Mouse (Mus musculus) hindbrain, embryonic 14.5 days (tissue): Measurements from ENCODE around the gene Syce1l. TPM values are rescaled to one million over a fixed set of nuclear protein-coding genes. Genes with fewer than 3 reads are reported as not detected.

Source experiments
- ATAC-seq: fragments of 200-750 bp; cut with Nextera tagmentation; 2 replicates; pipeline ENCODE4 v1.8.0; 2017; ENCODE audit warnings: moderate number of reproducible peaks, mild to moderate bottlenecking, moderate TSS enrichment, moderate library complexity; ENCODE audit not compliant: low FRiP score
- DNase-seq: peaks from one replicate; pipeline ENCODE4 v3.0.0-alpha.2; 2015; ENCODE audit warnings: low spot score
- H3K27ac ChIP-seq: fragments of 300-500 bp; sonication (generic); 2 replicates; pipeline ENCODE4 v1.5.1; 2014; ENCODE audit warnings: mild to moderate bottlenecking, moderate library complexity
- H3K27me3 ChIP-seq: fragments of 300-500 bp; sonication (generic); 2 replicates; pipeline ENCODE4 v1.6.1; 2014; ENCODE audit warnings: mild to moderate bottlenecking, low read length, mixed read lengths; ENCODE audit not compliant: control insufficient read depth, insufficient read depth
- H3K36me3 ChIP-seq: fragments of 300-500 bp; sonication (generic); replicated peaks from 2 replicates; pipeline ENCODE4 v1.6.1; 2014; ENCODE audit not compliant: control insufficient read depth, insufficient read depth
- H3K4me1 ChIP-seq: fragments of 300-500 bp; sonication (generic); replicated peaks from 2 replicates; pipeline ENCODE4 v1.6.1; 2014; ENCODE audit warnings: antibody characterized with exemption, low read length, mixed read lengths; ENCODE audit not compliant: control insufficient read depth, insufficient read depth
- H3K4me2 ChIP-seq: fragments of 300-500 bp; sonication (generic); replicated peaks from 2 replicates; pipeline ENCODE4 v1.6.1; 2014; ENCODE audit warnings: mild to moderate bottlenecking, moderate library complexity
- H3K4me3 ChIP-seq: fragments of 300-500 bp; sonication (generic); replicated peaks from 2 replicates; pipeline ENCODE4 v1.5.1; 2014; ENCODE audit warnings: mild to moderate bottlenecking, low read length
- H3K9ac ChIP-seq: fragments of 300-500 bp; sonication (generic); 2 replicates; pipeline ENCODE4 v1.6.1; 2014
- H3K9me3 ChIP-seq: fragments of 300-500 bp; sonication (generic); 2 replicates; pipeline ENCODE4 v1.6.1; 2016; ENCODE audit warnings: low read length; ENCODE audit not compliant: control insufficient read depth
- WGBS: fragments of 180-500 bp; shearing (Covaris S2); extraction: QIAGEN DNeasy Blood & Tissue Kit; methylation state at CpG from one replicate; pipeline ENCODE4 v1.1.7; 2014; 5-methylcytosine and 5-hydroxymethylcytosine counted together
- polyA plus RNA-seq: library from polyadenylated mRNA; unstranded; fragments of >200 nt; fragmentation: Nextera tagmentation; extraction: Ambion mirVana; gene quantifications from 2 replicates; pipeline ENCODE4 v1.2.1, GENCODE M21; 2014

Syce1l gene
- not detected in 2 replicates for polyA plus RNA-seq

DNA sequence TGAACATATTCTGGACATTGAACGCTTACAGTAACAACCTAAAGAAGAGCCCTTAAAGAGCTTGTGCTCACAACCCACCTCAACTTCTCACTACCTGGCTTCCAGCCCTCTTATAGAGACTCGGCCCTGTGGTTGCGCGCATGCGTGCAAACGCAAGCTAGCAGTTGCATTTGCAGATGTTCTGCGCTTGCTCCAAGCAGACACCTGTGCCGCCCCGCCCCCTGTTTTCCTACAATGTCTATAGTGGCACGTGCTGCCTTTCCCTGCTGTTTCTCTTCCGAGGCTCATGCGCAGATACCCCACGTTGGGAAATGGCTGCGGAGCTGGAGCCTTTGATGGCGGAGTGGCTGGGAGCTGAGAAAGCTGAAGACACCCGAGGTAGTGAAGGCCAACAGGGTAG, at the start of gene Syce1l:
TSS of gene Syce1l (plus strand) at position 288 of the 400 bp plus-strand sequence.
- 96% methylated on average over 16 of the region's 16 CpGs for WGBS
- Histone ChIP-seq H3K27me3 (no peaks in the 10 kb centered on the region), H3K9me3 (no peaks in the 10 kb centered on the region), H3K4me3 (no peak within 1 kb of the TSS), H3K9ac (no peak within 1 kb of the TSS), H3K4me1 (no peaks in the 10 kb centered on the region), H3K27ac (no peak within 1 kb of the TSS), H3K36me3 (peaks cover 52% of the 10 kb centered on the region), H3K4me2 (no peak within 1 kb of the TSS)
- ATAC-seq: no peak
- DNase-seq: no peak

DNA sequence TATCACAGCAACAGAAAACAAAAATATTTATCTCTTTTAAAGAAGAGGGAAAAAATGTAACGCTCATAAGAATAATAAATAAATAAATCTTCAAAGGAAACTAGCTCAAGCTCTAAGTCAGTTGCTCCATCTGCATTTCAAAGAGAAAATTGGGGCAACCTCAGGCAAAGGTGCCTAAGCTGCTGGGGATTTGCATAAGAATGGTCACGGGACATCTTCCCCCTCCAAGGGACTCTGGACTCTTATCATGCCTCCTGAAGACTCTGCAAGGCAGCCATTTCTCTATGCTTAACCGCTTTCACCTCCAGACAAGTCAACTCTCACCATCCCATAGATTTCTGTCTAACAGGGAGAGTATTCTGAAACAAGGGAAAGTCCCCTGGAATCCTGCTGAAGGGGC, 44.6 kb upstream of the Syce1l start:
- Histone ChIP-seq H3K27me3 (no peaks in the 10 kb centered on the region), H3K9ac (no peak overlapping the region), H3K9me3 (no peaks in the 10 kb centered on the region), H3K27ac (no peak overlapping the region), H3K4me3 (no peak overlapping the region), H3K4me2 (no peak overlapping the region), H3K36me3 (no peaks in the 10 kb centered on the region), H3K4me1 (no peaks in the 10 kb centered on the region)
- 46% methylated on average over 3 of the region's 3 CpGs for WGBS
- DNase-seq (no peak), ATAC-seq (no peak)

GRCm38 (mm10) chr8:113632634-113633033, 10.4 kb upstream of the Syce1l start:
- ATAC-seq (no peak), DNase-seq (peak; percentile 82)
- Histone ChIP-seq H3K4me3 (no peak overlapping the region), H3K4me1 (peaks cover 17% of the 10 kb centered on the region), H3K9ac (no peak overlapping the region), H3K9me3 (no peaks in the 10 kb centered on the region), H3K27me3 (no peaks in the 10 kb centered on the region), H3K27ac (no peak overlapping the region), H3K36me3 (no peaks in the 10 kb centered on the region), H3K4me2 (no peak overlapping the region)
- WGBS: 11% methylated on average over 3 of the region's 3 CpGs

DNA sequence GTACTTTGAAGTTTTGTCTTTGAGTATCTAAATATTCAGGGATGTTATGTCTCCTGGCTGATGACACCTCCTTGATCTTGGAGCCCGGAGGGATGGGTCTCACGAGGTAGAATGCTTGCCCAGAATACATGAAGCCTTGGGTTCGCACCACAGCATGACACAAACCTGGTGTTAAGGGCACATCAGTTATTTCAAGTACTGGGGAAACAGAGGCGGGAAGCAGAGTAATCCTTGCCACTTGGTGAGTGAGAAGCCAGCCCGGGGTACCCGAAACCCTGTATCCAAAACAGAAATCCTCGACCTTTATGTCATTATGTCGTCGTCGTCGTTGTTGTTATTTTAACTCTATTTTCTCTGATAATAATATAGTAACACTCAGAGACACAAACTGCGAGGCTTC, 8.9 kb upstream of the Syce1l start:
- Histone ChIP-seq H3K4me2 (peak overlapping the region; percentile 58), H3K4me3 (peak overlapping the region; percentile 67), H3K36me3 (peaks cover 13% of the 10 kb centered on the region), H3K27me3 (no peaks in the 10 kb centered on the region), H3K9me3 (no peaks in the 10 kb centered on the region), H3K27ac (peak overlapping the region; percentile 89), H3K4me1 (peaks cover 17% of the 10 kb centered on the region), H3K9ac (peak overlapping the region; percentile 55)
- ATAC-seq: no peak
- WGBS: 37% methylated on average over 12 of the region's 12 CpGs
- DNase-seq: no peak

DNA sequence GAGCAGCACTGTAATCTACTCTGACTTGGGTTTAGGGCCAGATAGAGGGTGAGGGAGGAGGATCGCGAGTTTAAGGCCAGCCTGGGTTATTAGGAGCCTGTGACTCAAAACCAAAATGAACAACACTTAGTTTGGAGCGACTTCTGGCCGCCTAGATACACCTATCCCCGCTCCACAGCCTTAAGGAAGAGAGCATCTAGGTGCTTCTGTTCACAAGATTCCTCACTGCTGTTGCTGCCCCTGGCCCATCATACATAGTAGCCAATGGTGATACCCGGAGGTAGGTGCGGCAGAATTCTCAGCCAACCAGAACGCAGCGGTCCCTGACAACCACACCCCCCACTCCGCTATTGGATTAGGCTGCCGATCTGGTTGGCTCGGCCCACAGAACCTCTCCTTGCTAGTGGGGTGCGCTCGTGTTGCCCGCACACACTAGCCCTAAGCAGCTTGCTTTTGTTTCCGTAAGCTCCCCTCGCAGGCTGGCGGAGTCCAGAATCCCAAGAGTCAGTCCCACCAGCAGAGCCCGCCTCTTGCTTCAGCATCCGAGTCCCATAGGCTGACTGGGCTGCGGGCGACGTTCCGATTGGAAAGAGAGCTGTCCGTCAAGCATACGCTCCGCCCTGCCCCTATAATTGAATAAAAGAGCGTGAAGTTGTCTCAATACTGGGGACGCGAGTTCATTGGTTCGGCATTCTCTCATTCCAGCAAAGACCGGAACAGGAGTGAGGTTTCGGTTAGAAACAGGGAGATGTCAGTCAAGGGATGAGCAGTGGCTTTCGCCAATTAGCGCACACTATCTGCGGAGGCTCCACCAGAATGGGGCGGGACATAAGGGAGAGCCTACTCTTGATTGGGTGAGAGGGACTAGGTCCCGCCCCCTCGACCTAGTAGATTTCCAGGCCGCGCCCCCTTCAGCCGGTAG, 8.1 kb upstream of the Syce1l start, which contains the start of gene Mon1b:
TSS of gene Mon1b (plus strand) at position 918 of the 922 bp plus-strand sequence.
- peaks cover 21% of the 10 kb centered on the region for H3K36me3 ChIP-seq
- under 1% methylated on average over 42 of the region's 42 CpGs for WGBS
- peak within 1 kb of the TSS; percentile 67 for H3K4me3 ChIP-seq
- H3K9ac ChIP-seq: peak within 1 kb of the TSS; percentile 79
- DNase-seq (peak; percentile 97), ATAC-seq (peak; percentile 98)
- no peaks in the 10 kb centered on the region for H3K27me3 ChIP-seq
- peaks cover 17% of the 10 kb centered on the region for H3K4me1 ChIP-seq
- H3K27ac ChIP-seq: peak within 1 kb of the TSS; percentile 89
- peak within 1 kb of the TSS; percentile 100 for H3K4me2 ChIP-seq
- H3K9me3 ChIP-seq: no peaks in the 10 kb centered on the region

DNA sequence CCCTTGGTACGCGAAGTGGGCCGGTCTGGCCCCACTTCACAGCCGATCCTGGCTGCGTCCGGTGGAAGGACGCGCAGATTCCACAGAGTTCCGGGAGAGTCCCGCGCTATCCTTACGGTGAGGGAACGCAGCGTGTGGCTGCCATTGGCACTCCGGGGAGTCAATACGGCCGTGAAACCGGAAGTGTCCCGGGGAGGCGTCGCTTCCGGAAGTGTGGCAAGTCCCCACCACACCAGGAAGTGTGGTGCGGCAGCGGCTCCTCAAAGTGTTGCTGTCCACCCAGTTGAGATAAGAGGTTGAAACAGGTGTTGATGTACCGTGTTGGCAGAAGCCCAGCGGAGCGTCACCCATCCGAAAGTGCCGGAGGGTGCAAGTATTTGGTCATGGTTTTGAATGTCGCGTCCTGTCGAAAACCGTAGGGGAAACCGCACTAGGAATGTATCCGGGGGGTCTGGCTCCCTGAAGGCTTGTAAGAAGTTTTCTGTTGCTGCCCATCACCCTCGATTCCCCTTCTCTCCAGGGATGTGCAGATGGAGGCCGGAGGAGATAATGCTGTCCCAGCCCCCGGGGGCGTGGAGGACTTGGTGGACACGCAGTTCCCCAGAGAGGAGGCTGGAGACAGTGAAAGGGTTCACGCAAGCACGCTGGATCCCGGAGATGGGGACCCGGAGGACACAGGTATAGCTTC, 7.3 kb upstream of the Syce1l start:
- Histone ChIP-seq H3K36me3 (peaks cover 28% of the 10 kb centered on the region), H3K4me2 (peak overlapping the region; percentile 100), H3K9ac (peak overlapping the region; percentile 79), H3K9me3 (no peaks in the 10 kb centered on the region), H3K4me3 (peak overlapping the region; percentile 67), H3K4me1 (peaks cover 17% of the 10 kb centered on the region), H3K27ac (peak overlapping the region; percentile 89), H3K27me3 (no peaks in the 10 kb centered on the region)
- no peak for DNase-seq
- peak; percentile 79 for ATAC-seq
- under 1% methylated on average over 44 of the region's 44 CpGs for WGBS

DNA sequence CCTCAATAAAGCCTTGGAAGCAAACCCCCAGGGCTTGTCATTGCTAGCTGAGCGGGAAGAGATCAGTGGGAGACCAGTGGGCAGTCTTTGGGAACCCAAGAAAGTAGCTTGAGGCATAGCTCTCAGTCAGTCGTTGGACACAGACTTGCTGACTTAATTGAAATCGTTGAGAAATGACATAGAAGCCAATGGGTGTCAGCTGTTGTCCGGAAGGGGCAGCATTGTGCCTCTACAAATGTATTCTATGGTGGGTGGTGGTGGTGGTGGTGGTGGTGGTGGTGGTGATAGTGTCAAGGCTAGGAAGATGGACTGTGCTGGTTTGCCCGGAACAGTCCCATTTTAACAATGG, 6.8 kb upstream of the Syce1l start:
- H3K36me3 ChIP-seq: peaks cover 30% of the 10 kb centered on the region
- H3K9ac ChIP-seq: peak overlapping the region; percentile 79
- H3K9me3 ChIP-seq: no peaks in the 10 kb centered on the region
- no peaks in the 10 kb centered on the region for H3K27me3 ChIP-seq
- peak overlapping the region; percentile 100 for H3K4me2 ChIP-seq
- 31% methylated on average over 5 of the region's 5 CpGs for WGBS
- H3K4me1 ChIP-seq: peaks cover 17% of the 10 kb centered on the region
- no peak overlapping the region for H3K27ac ChIP-seq
- no peak for DNase-seq
- no peak for ATAC-seq
- H3K4me3 ChIP-seq: peak overlapping the region; percentile 67

DNA sequence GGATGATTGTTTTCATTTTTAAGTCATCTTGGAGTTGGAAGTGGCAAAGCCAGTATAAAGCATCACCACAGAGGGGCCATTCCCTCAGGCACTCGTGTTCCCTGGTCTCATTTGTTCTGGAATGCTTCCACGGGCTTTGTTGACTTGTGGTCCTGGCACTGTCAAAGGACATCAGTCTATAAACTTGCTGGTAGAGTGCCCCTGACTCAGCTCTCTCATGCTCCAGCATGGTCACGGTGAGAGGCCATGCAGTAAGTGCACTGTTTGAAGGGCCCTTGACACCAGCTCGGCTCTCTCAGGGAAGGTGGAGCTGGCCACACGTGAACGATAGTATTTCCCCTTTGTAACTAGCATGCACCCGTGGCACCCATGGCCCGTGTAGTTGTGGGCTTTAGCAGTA, 2.7 kb upstream of the Syce1l start:
- no peaks in the 10 kb centered on the region for H3K9me3 ChIP-seq
- H3K4me1 ChIP-seq: peaks cover 12% of the 10 kb centered on the region
- peaks cover 53% of the 10 kb centered on the region for H3K36me3 ChIP-seq
- no peak overlapping the region for H3K4me3 ChIP-seq
- H3K27ac ChIP-seq: no peak overlapping the region
- DNase-seq: no peak
- 91% methylated on average over 8 of the region's 8 CpGs for WGBS
- no peak for ATAC-seq
- no peak overlapping the region for H3K9ac ChIP-seq
- no peak overlapping the region for H3K4me2 ChIP-seq
- H3K27me3 ChIP-seq: no peaks in the 10 kb centered on the region

- no peak for ATAC-seq
- no peaks in the 10 kb centered on the region for H3K4me1 ChIP-seq
- peaks cover 45% of the 10 kb centered on the region for H3K36me3 ChIP-seq
- 92% methylated on average over 8 of the region's 8 CpGs for WGBS
- no peaks in the 10 kb centered on the region for H3K9me3 ChIP-seq
- no peak overlapping the region for H3K4me2 ChIP-seq
- H3K27me3 ChIP-seq: no peaks in the 10 kb centered on the region
- no peak overlapping the region for H3K9ac ChIP-seq
- H3K27ac ChIP-seq: no peak overlapping the region
- H3K4me3 ChIP-seq: no peak overlapping the region
- DNase-seq: no peak
Measured at GRCm38 (mm10) chr8:113643479-113644210, 632 bp downstream of the Syce1l start.
